Mouse (Mus musculus): ENCODE measurements around the gene Sec11a. TPM values are rescaled to one million over a fixed set of nuclear protein-coding genes. Genes with fewer than 3 reads are reported as not detected.

The Sec11a gene
- total RNA-seq, 2 experiments from 2014 or later, result 150 to 393 TPM

GRCm38 (mm10) chr7:80866514-80867147, 80.9 kb downstream of the Sec11a start:
- no peak for ATAC-seq (replicated peaks; ENCODE audit: low FRiP score, low TSS enrichment, poor library complexity, severe bottlenecking)

GRCm38 (mm10) chr7:80865521-80865920, 82.1 kb downstream of the Sec11a start:
- ATAC-seq (replicated peaks; ENCODE audit: low FRiP score, low TSS enrichment, poor library complexity, severe bottlenecking), result no peak

- no peak for ATAC-seq (replicated peaks; ENCODE audit: low FRiP score, low TSS enrichment, poor library complexity, severe bottlenecking)
These were observed 82.7 kb downstream of the Sec11a start for GRCm38 (mm10) chr7:80864831-80865230.

GRCm38 (mm10) chr7:80864151-80864550, 83.4 kb downstream of the Sec11a start:
- ATAC-seq (replicated peaks; ENCODE audit: low FRiP score, low TSS enrichment, poor library complexity, severe bottlenecking), result no peak

- ATAC-seq (replicated peaks; ENCODE audit: low FRiP score, low TSS enrichment, poor library complexity, severe bottlenecking), result no peak
These were observed 84.1 kb downstream of the Sec11a start for GRCm38 (mm10) chr7:80863520-80863919.

- ATAC-seq (replicated peaks; ENCODE audit: low FRiP score, low TSS enrichment, poor library complexity, severe bottlenecking), result no peak
These were observed 85.1 kb downstream of the Sec11a start for GRCm38 (mm10) chr7:80862475-80862874.

GRCm38 (mm10) chr7:80860729-80861274, 86.8 kb downstream of the Sec11a start, which contains the start of gene Zscan2:
TSS of gene Zscan2 (plus strand) at chr7:80860920.
- peak; percentile 95 for ATAC-seq (replicated peaks; ENCODE audit: low FRiP score, low TSS enrichment, poor library complexity, severe bottlenecking)

GRCm38 (mm10) chr7:80860227-80860626, 87.4 kb downstream of the Sec11a start:
- ATAC-seq (replicated peaks; ENCODE audit: low FRiP score, low TSS enrichment, poor library complexity, severe bottlenecking), result peak; percentile 62

GRCm38 (mm10) chr7:80857181-80857580, 90.4 kb downstream of the Sec11a start:
- peak; percentile 79 for ATAC-seq (replicated peaks; ENCODE audit: low FRiP score, low TSS enrichment, poor library complexity, severe bottlenecking)

- ATAC-seq (replicated peaks; ENCODE audit: low FRiP score, low TSS enrichment, poor library complexity, severe bottlenecking), result no peak
These were observed 92.3 kb downstream of the Sec11a start for GRCm38 (mm10) chr7:80855316-80855715.

Other genes starting within 250 kb of the Sec11a start
- gene Iqgap1, start 121.8 kb downstream of the Sec11a start, total RNA-seq (2014; fragmentation: Nextera tagmentation), result 31.2 and 41.7 TPM in 2 replicates
- 39.6 and 54.4 TPM in 2 replicates for gene Iqgap1, start 121.8 kb downstream of the Sec11a start, total RNA-seq (2017)
- 5.0 and 5.4 TPM in 2 replicates for gene Zscan2, start 86.9 kb downstream of the Sec11a start, total RNA-seq (2014; fragmentation: Nextera tagmentation)
- gene Zscan2, start 86.9 kb downstream of the Sec11a start, total RNA-seq (2017), result 2.3 and 12.5 TPM in 2 replicates
- 28.3 and 41.5 TPM in 2 replicates for gene Wdr73, start 46.5 kb downstream of the Sec11a start, total RNA-seq (2014; fragmentation: Nextera tagmentation)
- 28.8 and 53.1 TPM in 2 replicates for gene Wdr73, start 46.5 kb downstream of the Sec11a start, total RNA-seq (2017)
- 3.6 TPM in 1 of 2 replicates, not detected in the other for gene Nmb, start 42.7 kb downstream of the Sec11a start, total RNA-seq (2014; fragmentation: Nextera tagmentation)
- not detected in 2 replicates for gene Nmb, start 42.7 kb downstream of the Sec11a start, total RNA-seq (2017)
- 33.1 and 38.5 TPM in 2 replicates for gene Zfp592, start 45.9 kb upstream of the Sec11a start, total RNA-seq (2014; fragmentation: Nextera tagmentation)
- gene Zfp592, start 45.9 kb upstream of the Sec11a start, total RNA-seq (2017), result 12.5 TPM in 2 replicates
- 0.07 TPM in 1 of 2 replicates, not detected in the other for gene Alpk3, start 109.8 kb upstream of the Sec11a start, total RNA-seq (2014; fragmentation: Nextera tagmentation)
- 0.28 TPM in 1 of 2 replicates, not detected in the other for gene Alpk3, start 109.8 kb upstream of the Sec11a start, total RNA-seq (2017)
- gene Slc28a1, start 167.0 kb upstream of the Sec11a start, total RNA-seq (2014; fragmentation: Nextera tagmentation), result not detected in 2 replicates
- not detected in 2 replicates for gene Slc28a1, start 167.0 kb upstream of the Sec11a start, total RNA-seq (2017)

All from megakaryocyte-erythroid progenitor cell, adult 5-6 weeks (primary cell).